Mouse (Mus musculus) liver, adult 2 months (tissue): Measurements from ENCODE around the gene Wipf2.

Source experiments
- CTCF ChIP-seq: fragments of 200-500 bp; IDR thresholded peaks from 2 replicates; pipeline ENCODE4 v1.5.1; 2011; ENCODE audit warnings: low read depth, low read length, control low read depth
- POLR2A ChIP-seq: fragments of 200-500 bp; IDR thresholded peaks from 2 replicates; pipeline ENCODE4 v1.6.1; 2011; ENCODE audit warnings: low read length, control low read depth; ENCODE audit not compliant: insufficient read depth; ENCODE audit errors: extremely low read depth

DNA sequence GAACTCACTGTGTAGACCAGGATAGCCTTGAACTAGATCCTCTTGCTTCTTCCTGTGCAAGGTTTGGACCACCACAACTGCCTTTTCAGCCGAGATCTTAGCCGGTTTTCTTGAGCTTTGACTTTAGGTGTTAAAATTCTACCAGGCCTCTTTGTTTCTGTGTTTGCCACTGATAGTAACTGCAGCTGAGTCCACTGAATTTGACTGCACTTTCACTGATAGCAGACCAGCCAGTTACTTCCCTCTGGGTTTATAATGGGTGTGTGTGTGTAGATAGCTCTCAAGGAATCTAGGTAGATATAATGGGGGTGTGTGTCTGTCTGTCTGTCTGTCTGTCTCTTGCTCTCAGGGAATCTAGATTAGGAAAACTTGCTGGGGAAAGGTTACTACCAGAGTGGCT is 41.1 kb downstream of the Wipf2 start:
- TF ChIP-seq CTCF (no peak), POLR2A (no peak)
